Mouse (Mus musculus) thymus, adult 2 months (tissue): ENCODE data around the gene Myo1a.

ENCODE experiments used
- CTCF ChIP-seq: fragments of 200-500 bp; IDR thresholded peaks from 2 replicates; pipeline ENCODE4 v1.5.1; 2012; ENCODE audit warnings: mild to moderate bottlenecking, control low read depth, low read length, moderate library complexity, borderline replicate concordance; ENCODE audit not compliant: control insufficient read depth, poor library complexity, insufficient read depth; ENCODE audit errors: extremely low read depth
- POLR2A ChIP-seq: fragments of 200-500 bp; IDR thresholded peaks from 2 replicates; pipeline ENCODE4 v1.6.1; 2012; ENCODE audit warnings: mild to moderate bottlenecking, low read length, control low read depth, moderate library complexity; ENCODE audit not compliant: control insufficient read depth, poor library complexity, insufficient read depth; ENCODE audit errors: extremely low read depth

- TF ChIP-seq CTCF (no peak), POLR2A (no peak)
Measured at GRCm38 (mm10) chr10:127677591-127678336, 27.2 kb upstream of the Myo1a start.
